Mouse (Mus musculus): ENCODE measurements around the gene Cyp2d34. TPM values are rescaled to one million over a fixed set of nuclear protein-coding genes. Genes with fewer than 3 reads are reported as not detected.

Cyp2d34 gene
- polyA plus RNA-seq, 1 experiment = 0.46 TPM

GRCm38 (mm10) chr15:82640201-82640600 lies 19.5 kb upstream of the Cyp2d34 start:
- 89% methylated on average over 7 of the region's 7 CpGs for WGBS
- Histone ChIP-seq H3K4me3 (ENCODE audit: control insufficient read depth, insufficient read depth, low read length) (no peak overlapping the region), H3K27me3 (ENCODE audit: control insufficient read depth, insufficient read depth, low read length) (no peaks in the 10 kb centered on the region), H3K36me3 (ENCODE audit: control insufficient read depth, insufficient read depth, low read length) (no peaks in the 10 kb centered on the region), H3K4me1 (replicated peaks; ENCODE audit: control insufficient read depth, insufficient read depth, low read length) (no peaks in the 10 kb centered on the region), H3K27ac (ENCODE audit: control insufficient read depth, insufficient read depth, low read length) (no peak overlapping the region)
- no peak for DNase-seq
- TF ChIP-seq POLR2A (IDR thresholded peaks at IDR 0.05; ENCODE audit: control insufficient read depth, extremely low read depth, insufficient read depth, low read length, poor library complexity) (no peak), CTCF (IDR thresholded peaks at IDR 0.05; ENCODE audit: borderline replicate concordance, control insufficient read depth, extremely low read depth, insufficient read depth, low read length, poor library complexity) (no peak)

- Histone ChIP-seq H3K4me3 (ENCODE audit: control insufficient read depth, insufficient read depth, low read length) (no peak overlapping the region), H3K4me1 (replicated peaks; ENCODE audit: control insufficient read depth, insufficient read depth, low read length) (no peaks in the 10 kb centered on the region), H3K27ac (ENCODE audit: control insufficient read depth, insufficient read depth, low read length) (no peak overlapping the region), H3K36me3 (ENCODE audit: control insufficient read depth, insufficient read depth, low read length) (no peaks in the 10 kb centered on the region), H3K27me3 (ENCODE audit: control insufficient read depth, insufficient read depth, low read length) (no peaks in the 10 kb centered on the region)
- TF ChIP-seq CTCF (IDR thresholded peaks at IDR 0.05; ENCODE audit: borderline replicate concordance, control insufficient read depth, extremely low read depth, insufficient read depth, low read length, poor library complexity) (no peak), POLR2A (IDR thresholded peaks at IDR 0.05; ENCODE audit: control insufficient read depth, extremely low read depth, insufficient read depth, low read length, poor library complexity) (no peak)
- no peak for DNase-seq
- 91% methylated on average over 14 of the region's 14 CpGs for WGBS
These were observed 16.7 kb upstream of the Cyp2d34 start for GRCm38 (mm10) chr15:82637130-82638075.

- WGBS = 96% methylated on average over 1 of the region's 1 CpGs
These were observed 14.2 kb upstream of the Cyp2d34 start for GRCm38 (mm10) chr15:82634976-82635375.

GRCm38 (mm10) chr15:82621993-82622392 lies 1.2 kb upstream of the Cyp2d34 start:
- Histone ChIP-seq H3K27me3 (ENCODE audit: control insufficient read depth, insufficient read depth, low read length) (no peaks in the 10 kb centered on the region), H3K4me3 (ENCODE audit: control insufficient read depth, insufficient read depth, low read length) (no peak overlapping the region), H3K36me3 (ENCODE audit: control insufficient read depth, insufficient read depth, low read length) (no peaks in the 10 kb centered on the region), H3K27ac (ENCODE audit: control insufficient read depth, insufficient read depth, low read length) (no peak overlapping the region), H3K4me1 (replicated peaks; ENCODE audit: control insufficient read depth, insufficient read depth, low read length) (no peaks in the 10 kb centered on the region)
- no peak for DNase-seq
- TF ChIP-seq POLR2A (IDR thresholded peaks at IDR 0.05; ENCODE audit: control insufficient read depth, extremely low read depth, insufficient read depth, low read length, poor library complexity) (no peak), CTCF (IDR thresholded peaks at IDR 0.05; ENCODE audit: borderline replicate concordance, control insufficient read depth, extremely low read depth, insufficient read depth, low read length, poor library complexity) (no peak)
- WGBS = 8% methylated on average over 1 of the region's 1 CpGs

More at GRCm38 (mm10) chr15:82634976-82635375, 14.2 kb upstream of the Cyp2d34 start:
- Histone ChIP-seq H3K36me3 (ENCODE audit: control insufficient read depth, insufficient read depth, low read length) (no peaks in the 10 kb centered on the region), H3K4me1 (replicated peaks; ENCODE audit: control insufficient read depth, insufficient read depth, low read length) (no peaks in the 10 kb centered on the region), H3K27ac (ENCODE audit: control insufficient read depth, insufficient read depth, low read length) (no peak overlapping the region), H3K27me3 (ENCODE audit: control insufficient read depth, insufficient read depth, low read length) (no peaks in the 10 kb centered on the region), H3K4me3 (ENCODE audit: control insufficient read depth, insufficient read depth, low read length) (no peak overlapping the region)
- DNase-seq = no peak
- TF ChIP-seq CTCF (IDR thresholded peaks at IDR 0.05; ENCODE audit: borderline replicate concordance, control insufficient read depth, extremely low read depth, insufficient read depth, low read length, poor library complexity) (no peak), POLR2A (IDR thresholded peaks at IDR 0.05; ENCODE audit: control insufficient read depth, extremely low read depth, insufficient read depth, low read length, poor library complexity) (no peak)

GRCm38 (mm10) chr15:82618362-82619020 lies 2.3 kb downstream of the Cyp2d34 start:
- H3K27me3 ChIP-seq (ENCODE audit: control insufficient read depth, insufficient read depth, low read length) = no peaks in the 10 kb centered on the region
- no peaks in the 10 kb centered on the region for H3K36me3 ChIP-seq (ENCODE audit: control insufficient read depth, insufficient read depth, low read length)
- DNase-seq = no peak
- 97% methylated on average over 9 of the region's 9 CpGs for WGBS
- TF ChIP-seq POLR2A (IDR thresholded peaks at IDR 0.05; ENCODE audit: control insufficient read depth, extremely low read depth, insufficient read depth, low read length, poor library complexity) (no peak), CTCF (IDR thresholded peaks at IDR 0.05; ENCODE audit: borderline replicate concordance, control insufficient read depth, extremely low read depth, insufficient read depth, low read length, poor library complexity) (no peak)
- H3K4me1 ChIP-seq (replicated peaks; ENCODE audit: control insufficient read depth, insufficient read depth, low read length) = no peaks in the 10 kb centered on the region
- no peak overlapping the region for H3K27ac ChIP-seq (ENCODE audit: control insufficient read depth, insufficient read depth, low read length)
- no peak overlapping the region for H3K4me3 ChIP-seq (ENCODE audit: control insufficient read depth, insufficient read depth, low read length)

GRCm38 (mm10) chr15:82582621-82583020 lies 38.1 kb downstream of the Cyp2d34 start:
- H3K4me1 ChIP-seq (replicated peaks; ENCODE audit: control insufficient read depth, insufficient read depth, low read length) = no peaks in the 10 kb centered on the region
- WGBS = 86% methylated on average over 9 of the region's 9 CpGs

More at GRCm38 (mm10) chr15:82582621-82583020, 38.1 kb downstream of the Cyp2d34 start:
- Histone ChIP-seq H3K27ac (ENCODE audit: control insufficient read depth, insufficient read depth, low read length) (no peak overlapping the region), H3K4me3 (ENCODE audit: control insufficient read depth, insufficient read depth, low read length) (no peak overlapping the region), H3K27me3 (ENCODE audit: control insufficient read depth, insufficient read depth, low read length) (no peaks in the 10 kb centered on the region), H3K36me3 (ENCODE audit: control insufficient read depth, insufficient read depth, low read length) (no peaks in the 10 kb centered on the region)
- no peak for DNase-seq
- TF ChIP-seq POLR2A (IDR thresholded peaks at IDR 0.05; ENCODE audit: control insufficient read depth, extremely low read depth, insufficient read depth, low read length, poor library complexity) (no peak), CTCF (IDR thresholded peaks at IDR 0.05; ENCODE audit: borderline replicate concordance, control insufficient read depth, extremely low read depth, insufficient read depth, low read length, poor library complexity) (no peak)

All from thymus, adult 2 months (tissue).